Mouse (Mus musculus) hindbrain, embryonic 12.5 days (tissue): ENCODE measurements at regions not wholly inside any gene's neighbourhood (a gene's known extent, or its start where the extent isn't known, plus 50 kb on each side); places are given as distances from the start of the nearest gene placed in this dataset.

Experiments
- ATAC-seq: fragments of 200-750 bp; cut with Nextera tagmentation; 2 replicates; pipeline ENCODE4 v1.8.0; 2017; ENCODE audit warnings: moderate TSS enrichment; ENCODE audit not compliant: low FRiP score
- H3K27ac ChIP-seq: fragments of 300-500 bp; sonication (generic); 2 replicates; pipeline ENCODE4 v1.5.1; 2016; ENCODE audit warnings: mild to moderate bottlenecking
- H3K27me3 ChIP-seq: fragments of 300-500 bp; sonication (generic); 2 replicates; pipeline ENCODE4 v1.6.1; 2016; ENCODE audit warnings: mild to moderate bottlenecking
- H3K36me3 ChIP-seq: fragments of 300-500 bp; sonication (generic); 2 replicates; pipeline ENCODE4 v1.6.1; 2016; ENCODE audit warnings: mild to moderate bottlenecking
- H3K4me1 ChIP-seq: fragments of 300-500 bp; sonication (generic); 2 replicates; pipeline ENCODE4 v1.6.1; 2016
- H3K4me2 ChIP-seq: fragments of 300-500 bp; sonication (generic); replicated peaks from 2 replicates; pipeline ENCODE4 v1.6.1; 2016; ENCODE audit warnings: mild to moderate bottlenecking
- H3K4me3 ChIP-seq: fragments of 300-500 bp; sonication (generic); 2 replicates; pipeline ENCODE4 v1.5.1; 2016; ENCODE audit warnings: mild to moderate bottlenecking
- H3K9ac ChIP-seq: fragments of 300-500 bp; sonication (generic); 2 replicates; pipeline ENCODE4 v1.6.1; 2016; ENCODE audit warnings: mild to moderate bottlenecking, moderate library complexity
- H3K9me3 ChIP-seq: fragments of 300-500 bp; sonication (generic); replicated peaks from 2 replicates; pipeline ENCODE4 v1.6.1; 2016; ENCODE audit warnings: mild to moderate bottlenecking
- WGBS: fragments of 180-500 bp; shearing (Covaris S2); methylation state at CpG from one replicate; pipeline ENCODE4 v1.1.7; 2016; 5-methylcytosine and 5-hydroxymethylcytosine counted together

GRCm38 (mm10) chr4:47935547-47935946, 109.4 kb upstream of the Nr4a3 start:
- WGBS = 89% methylated on average over 3 of the region's 3 CpGs

GRCm38 (mm10) chr4:47936470-47937125, 108.4 kb upstream of the Nr4a3 start:
- Histone ChIP-seq H3K4me2 (no peak overlapping the region), H3K27me3 (no peaks in the 10 kb centered on the region), H3K9me3 (no peaks in the 10 kb centered on the region), H3K27ac (no peak overlapping the region), H3K4me1 (no peaks in the 10 kb centered on the region), H3K9ac (no peak overlapping the region), H3K4me3 (no peak overlapping the region), H3K36me3 (no peaks in the 10 kb centered on the region)
- 86% methylated on average over 7 of the region's 7 CpGs for WGBS
- ATAC-seq = no peak

More at GRCm38 (mm10) chr4:47935547-47935946, 109.4 kb upstream of the Nr4a3 start:
- Histone ChIP-seq H3K4me3 (no peak overlapping the region), H3K27me3 (no peaks in the 10 kb centered on the region), H3K36me3 (no peaks in the 10 kb centered on the region), H3K27ac (no peak overlapping the region), H3K9ac (no peak overlapping the region), H3K4me1 (no peaks in the 10 kb centered on the region), H3K9me3 (no peaks in the 10 kb centered on the region), H3K4me2 (no peak overlapping the region)
- ATAC-seq = no peak

- no peak overlapping the region for H3K4me3 ChIP-seq
- no peak overlapping the region for H3K27ac ChIP-seq
- H3K4me2 ChIP-seq = no peak overlapping the region
- no peaks in the 10 kb centered on the region for H3K27me3 ChIP-seq
- H3K4me1 ChIP-seq = no peaks in the 10 kb centered on the region
- 69% methylated on average over 16 of the region's 16 CpGs for WGBS
- no peaks in the 10 kb centered on the region for H3K36me3 ChIP-seq
- no peak for ATAC-seq
- H3K9me3 ChIP-seq = no peaks in the 10 kb centered on the region
- H3K9ac ChIP-seq = no peak overlapping the region
These were observed 96.9 kb upstream of the Nr4a3 start for GRCm38 (mm10) chr4:47947869-47948573.

- ATAC-seq = no peak
- H3K27ac ChIP-seq = no peak overlapping the region
- no peak overlapping the region for H3K4me2 ChIP-seq
- no peaks in the 10 kb centered on the region for H3K9me3 ChIP-seq
- no peak overlapping the region for H3K4me3 ChIP-seq
- H3K9ac ChIP-seq = no peak overlapping the region
- no peaks in the 10 kb centered on the region for H3K4me1 ChIP-seq
- WGBS = 81% methylated on average over 8 of the region's 8 CpGs
- H3K36me3 ChIP-seq = no peaks in the 10 kb centered on the region
- no peaks in the 10 kb centered on the region for H3K27me3 ChIP-seq
These were observed 96.2 kb upstream of the Nr4a3 start for GRCm38 (mm10) chr4:47948789-47949188.

- Histone ChIP-seq H3K27me3 (no peaks in the 10 kb centered on the region), H3K9ac (no peak overlapping the region), H3K4me1 (no peaks in the 10 kb centered on the region), H3K4me2 (no peak overlapping the region), H3K9me3 (no peaks in the 10 kb centered on the region), H3K36me3 (no peaks in the 10 kb centered on the region), H3K4me3 (no peak overlapping the region), H3K27ac (no peak overlapping the region)
- ATAC-seq = no peak
- WGBS = 77% methylated on average over 15 of the region's 15 CpGs
These were observed 90.2 kb upstream of the Nr4a3 start for GRCm38 (mm10) chr4:47954576-47955305.

- Histone ChIP-seq H3K9me3 (no peaks in the 10 kb centered on the region), H3K36me3 (no peaks in the 10 kb centered on the region), H3K27me3 (no peaks in the 10 kb centered on the region), H3K4me2 (no peak overlapping the region), H3K4me1 (no peaks in the 10 kb centered on the region), H3K4me3 (no peak overlapping the region), H3K27ac (no peak overlapping the region), H3K9ac (no peak overlapping the region)
- no peak for ATAC-seq
- 86% methylated on average over 4 of the region's 4 CpGs for WGBS
These were observed 80.3 kb upstream of the Nr4a3 start for GRCm38 (mm10) chr4:47964630-47965029.

GRCm38 (mm10) chr4:47971861-47972260, 73.1 kb upstream of the Nr4a3 start:
- H3K27ac ChIP-seq = no peak overlapping the region
- no peak overlapping the region for H3K9ac ChIP-seq
- H3K4me3 ChIP-seq = no peak overlapping the region
- H3K4me2 ChIP-seq = no peak overlapping the region
- no peaks in the 10 kb centered on the region for H3K36me3 ChIP-seq
- ATAC-seq = no peak
- no peaks in the 10 kb centered on the region for H3K9me3 ChIP-seq
- no peaks in the 10 kb centered on the region for H3K4me1 ChIP-seq
- 90% methylated on average over 4 of the region's 4 CpGs for WGBS
- H3K27me3 ChIP-seq = no peaks in the 10 kb centered on the region

- Histone ChIP-seq H3K4me2 (no peak overlapping the region), H3K4me1 (no peaks in the 10 kb centered on the region), H3K4me3 (no peak overlapping the region), H3K27me3 (no peaks in the 10 kb centered on the region), H3K9ac (no peak overlapping the region), H3K36me3 (no peaks in the 10 kb centered on the region), H3K9me3 (no peaks in the 10 kb centered on the region), H3K27ac (no peak overlapping the region)
- WGBS = 84% methylated on average over 13 of the region's 13 CpGs
- no peak for ATAC-seq
These were observed 65.2 kb upstream of the Nr4a3 start for GRCm38 (mm10) chr4:47979579-47980313.
